Mouse (Mus musculus): ENCODE measurements at regions not wholly inside any gene's neighbourhood (a gene's known extent, or its start where the extent isn't known, plus 50 kb on each side); places are given as distances from the start of the nearest gene placed in this dataset.
"Not testable (repeated sequence)": the region's sequence is repeated elsewhere in the genome, so short reads cannot be mapped to it uniquely, and the experiment has no call there.

DNA sequence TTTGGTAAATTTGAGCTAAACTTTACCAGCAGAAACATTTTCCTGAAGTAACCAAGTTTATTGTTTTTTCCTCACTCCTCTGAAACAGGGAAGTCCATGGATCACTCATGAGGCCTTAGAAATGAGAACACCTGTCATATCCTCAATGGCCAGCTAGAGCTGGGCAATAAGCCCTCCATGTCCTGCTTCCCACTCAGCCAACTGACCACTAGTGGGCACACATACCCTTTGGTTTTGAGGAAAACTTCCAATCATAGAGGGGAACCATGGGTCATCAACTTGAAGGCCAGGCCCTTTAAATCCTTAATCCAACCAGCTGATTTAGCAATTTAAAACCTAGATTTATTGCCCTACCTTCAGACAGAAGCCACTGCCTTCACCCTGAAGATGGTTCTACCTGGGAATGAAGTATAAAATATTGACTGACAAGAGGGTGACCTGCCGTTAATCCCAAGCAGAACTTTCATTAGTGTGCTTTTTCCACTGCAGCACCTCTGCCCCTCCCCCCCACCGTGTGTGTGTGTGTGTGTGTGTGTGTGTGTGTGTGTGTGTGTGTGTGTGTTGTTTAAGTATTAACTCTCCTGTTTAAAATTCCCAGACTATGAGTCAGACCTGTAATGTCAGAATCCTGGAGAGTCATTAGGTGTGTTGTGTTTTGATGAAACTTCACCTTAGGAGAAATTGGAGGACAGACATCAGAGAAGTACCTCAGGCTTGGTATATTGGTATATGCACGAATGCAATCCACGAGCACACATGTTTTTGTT lies 312.3 kb downstream of the Hdgfl1 start:
- DNase-seq (ENCODE audit: low spot score in 2 of 2): no peak

DNA sequence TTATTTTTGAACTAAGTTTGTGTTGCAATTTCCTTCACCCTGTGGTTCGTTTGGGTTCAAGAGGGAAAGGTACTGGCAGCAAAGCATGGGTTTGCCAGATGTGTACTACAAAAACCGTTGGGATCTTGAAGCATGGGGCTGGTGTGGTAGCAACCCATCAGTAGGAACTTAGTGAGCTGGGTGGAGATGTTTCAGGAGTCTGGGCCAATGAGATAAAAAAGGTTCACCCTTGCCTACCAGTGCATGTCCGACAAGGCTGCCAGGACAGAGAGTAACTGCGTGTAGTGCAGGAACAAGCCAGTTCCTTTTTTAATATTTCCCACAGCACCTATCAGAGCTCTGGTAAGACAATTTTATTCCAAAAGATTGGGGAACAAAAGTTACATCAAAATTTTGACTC lies 343.3 kb downstream of the Hdgfl1 start:
- DNase-seq (ENCODE audit: low spot score in 2 of 2): no peak

DNA sequence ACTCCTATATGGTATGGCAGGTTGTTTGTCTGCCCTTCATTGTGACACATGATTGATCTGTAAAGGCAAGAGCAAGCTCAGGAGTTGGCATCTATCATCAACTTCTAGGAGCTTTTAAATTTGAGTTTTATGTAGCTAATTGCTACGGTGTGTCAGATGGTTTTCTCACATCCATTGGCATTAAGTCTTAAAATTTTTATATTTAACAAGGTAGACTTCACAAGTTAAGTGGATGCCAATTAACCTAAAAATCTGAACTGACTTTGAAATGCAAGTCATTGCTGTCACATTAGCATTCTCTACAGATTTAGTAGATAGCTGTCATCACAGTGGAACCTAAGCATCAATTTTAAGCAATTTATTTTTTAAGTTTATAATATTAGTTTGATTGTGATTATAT lies 345.5 kb downstream of the Hdgfl1 start:
- DNase-seq (ENCODE audit: low spot score in 2 of 2): no peak

DNA sequence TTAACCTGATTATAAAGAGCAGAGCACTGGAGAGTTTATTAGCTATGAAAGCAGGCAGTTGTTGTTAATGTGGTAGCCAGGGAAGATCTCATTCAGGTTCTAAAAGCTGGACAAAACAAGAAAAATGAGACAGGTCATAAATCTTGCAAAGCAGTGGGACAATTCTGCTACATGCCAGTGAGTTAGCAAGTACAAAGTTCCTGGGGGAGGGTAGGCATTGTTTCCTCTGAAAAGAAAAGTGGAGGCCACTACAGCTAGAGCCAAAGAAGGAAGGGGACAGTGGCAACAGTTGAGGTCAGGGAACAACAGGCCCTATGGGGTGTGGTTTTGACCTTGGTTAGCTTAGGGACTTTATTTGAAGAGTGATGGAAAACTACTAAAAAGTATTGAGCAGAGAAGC lies 364.2 kb downstream of the Hdgfl1 start:
- no peak for DNase-seq (ENCODE audit: low spot score in 2 of 2)

DNA sequence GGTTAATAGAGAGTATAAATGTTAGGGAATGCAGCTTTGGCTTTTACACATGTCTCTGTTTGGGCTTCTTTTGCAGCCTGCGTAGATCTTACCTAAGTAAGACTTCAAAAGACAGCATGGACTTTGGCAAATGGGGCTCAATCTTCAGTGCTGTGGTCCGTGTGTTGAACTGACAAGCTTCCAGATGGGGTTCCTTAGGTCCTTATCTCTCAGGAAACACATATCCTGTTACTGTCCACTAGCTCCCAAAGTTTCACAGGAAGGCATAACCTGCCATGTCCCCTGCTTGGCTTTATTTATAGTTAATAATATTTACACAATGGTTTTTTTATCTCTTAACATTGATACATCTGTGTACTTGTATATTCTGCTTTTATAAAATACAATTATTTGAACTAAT lies 365.3 kb downstream of the Hdgfl1 start:
- DNase-seq (ENCODE audit: low spot score in 2 of 2): no peak

DNA sequence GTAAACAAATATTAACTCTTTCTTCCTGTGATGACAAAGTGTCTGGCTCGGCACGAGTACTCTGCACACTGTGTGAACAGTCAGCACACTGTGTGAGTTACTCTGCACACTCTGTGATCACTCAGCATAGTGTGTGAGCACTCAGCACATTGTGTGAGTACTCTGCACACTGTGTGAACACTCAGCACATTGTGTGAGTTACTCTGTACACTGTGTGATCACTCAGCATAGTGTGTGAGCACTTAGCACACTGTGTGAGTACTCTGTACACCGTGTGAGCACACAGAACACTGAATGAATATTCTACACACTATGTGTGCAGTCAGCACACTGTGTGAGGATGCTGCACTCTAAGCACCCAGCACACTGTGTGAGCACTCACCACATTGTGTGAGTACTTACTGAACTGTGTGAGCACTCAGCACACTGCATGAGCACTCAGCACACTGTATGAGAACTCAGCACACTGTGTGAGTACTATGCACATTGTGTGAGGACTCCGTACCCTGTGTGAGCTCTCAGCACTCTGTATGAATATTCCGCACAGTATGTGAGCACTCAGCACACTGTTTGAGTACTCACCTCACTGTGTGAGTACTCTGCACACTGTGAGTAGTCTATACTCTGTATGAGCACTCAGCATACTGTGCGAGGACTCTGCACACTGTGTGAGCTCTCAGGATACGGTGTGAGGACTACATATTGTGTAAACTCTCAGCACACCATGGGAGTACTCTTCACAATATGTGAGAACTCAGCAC lies 381.9 kb downstream of the Hdgfl1 start:
- DNase-seq (ENCODE audit: low spot score in 2 of 2): no peak

DNA sequence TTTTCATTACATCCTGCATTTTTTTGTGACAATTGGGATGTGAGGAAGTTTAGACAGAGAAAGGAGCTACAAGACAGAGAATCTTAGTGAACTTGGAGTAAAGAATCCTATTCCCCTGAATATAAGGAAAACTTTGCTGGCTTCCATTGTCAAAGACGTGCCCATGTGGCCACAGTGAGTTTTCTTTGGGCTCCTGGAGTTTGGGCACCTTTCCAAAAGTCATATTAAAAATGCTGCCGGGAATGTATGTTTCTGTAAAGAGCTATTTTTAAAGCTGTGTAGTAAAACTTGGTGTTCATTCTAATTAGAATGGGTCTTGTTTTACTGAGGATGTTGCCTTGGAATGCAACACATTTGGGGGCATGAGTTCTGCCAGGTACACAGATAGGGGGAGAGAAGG lies 387.3 kb downstream of the Hdgfl1 start:
- no peak for DNase-seq (ENCODE audit: low spot score in 2 of 2)

DNA sequence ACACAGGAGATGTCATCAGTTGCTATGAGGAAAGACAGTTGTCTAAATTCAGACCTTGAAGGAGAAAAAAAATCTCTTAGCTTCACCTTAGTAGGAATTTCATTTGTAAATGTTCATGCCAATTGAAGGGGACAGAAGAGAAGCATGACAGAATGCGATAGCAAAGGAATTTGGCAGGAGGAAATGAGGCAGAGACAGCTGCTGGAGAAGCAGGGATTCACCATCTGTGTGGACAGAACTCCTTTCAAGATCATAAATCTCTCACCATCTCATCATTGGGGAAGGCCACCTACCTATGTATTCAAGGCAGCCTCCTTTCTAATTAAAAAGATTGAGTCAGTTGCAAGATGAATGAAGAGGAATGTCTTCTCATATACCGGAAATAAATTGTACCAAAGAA lies 387.8 kb downstream of the Hdgfl1 start:
- DNase-seq (ENCODE audit: low spot score in 2 of 2): no peak

DNA sequence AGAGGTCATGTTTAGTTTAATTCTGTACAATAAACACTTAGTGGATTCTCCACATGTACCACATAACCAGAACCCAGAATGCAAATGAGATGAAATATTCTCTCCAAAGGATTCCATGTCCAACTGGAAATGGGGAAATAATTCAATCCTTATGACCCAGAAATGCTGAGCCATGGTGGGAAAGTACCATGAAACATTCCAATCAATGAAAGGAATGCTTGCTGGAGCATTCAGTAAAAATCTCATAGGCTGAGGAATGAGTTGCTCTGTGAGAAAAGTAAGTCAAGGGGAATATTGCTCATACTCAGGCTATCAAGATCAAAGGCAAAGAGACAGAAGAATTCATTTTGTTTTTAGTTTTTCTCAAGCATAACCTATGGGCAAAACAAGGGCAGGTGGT lies 394.4 kb downstream of the Hdgfl1 start:
- DNase-seq (ENCODE audit: low spot score in 2 of 2): no peak

DNA sequence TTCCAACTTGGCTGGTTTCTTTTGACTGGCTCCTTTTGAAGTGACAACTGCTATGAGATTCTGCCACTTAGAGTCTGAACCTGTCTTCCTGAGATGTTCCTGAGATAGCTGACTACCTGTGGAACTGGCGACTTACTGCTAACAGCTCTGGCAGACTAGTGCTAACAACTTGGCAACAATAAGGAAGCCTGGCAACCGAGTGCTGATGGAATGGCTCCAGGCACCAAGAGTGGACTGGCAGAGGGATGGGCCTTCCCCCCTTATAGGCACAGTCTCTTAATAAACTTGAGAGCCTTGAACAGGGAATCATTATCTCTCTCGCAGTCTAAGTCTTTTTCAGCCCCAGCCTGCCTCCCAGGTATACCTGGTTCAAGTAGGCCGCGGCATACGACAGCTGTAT lies 404.1 kb downstream of the Hdgfl1 start:
- not testable (repeated sequence) for DNase-seq (ENCODE audit: low spot score in 2 of 2)

DNA sequence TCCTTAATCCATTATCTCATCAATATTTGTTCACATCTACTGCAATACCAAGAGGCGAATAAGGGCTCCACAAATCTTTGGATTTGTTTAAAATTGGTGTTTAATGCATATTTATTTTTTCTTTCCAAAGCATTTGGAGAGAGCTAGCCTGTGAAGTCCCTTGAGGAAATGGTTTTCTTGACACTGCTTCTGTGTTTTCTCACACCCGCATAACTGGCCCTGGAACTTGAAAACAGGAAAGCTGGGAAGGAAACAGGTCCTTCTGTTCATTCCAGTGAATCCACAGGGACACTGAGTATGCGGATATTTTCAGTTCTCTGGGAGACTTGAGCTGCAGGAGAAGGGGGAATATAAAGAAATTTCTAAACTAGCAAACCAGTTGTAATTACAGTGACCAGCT lies 413.6 kb downstream of the Hdgfl1 start:
- DNase-seq (ENCODE audit: low spot score in 2 of 2): no peak

DNA sequence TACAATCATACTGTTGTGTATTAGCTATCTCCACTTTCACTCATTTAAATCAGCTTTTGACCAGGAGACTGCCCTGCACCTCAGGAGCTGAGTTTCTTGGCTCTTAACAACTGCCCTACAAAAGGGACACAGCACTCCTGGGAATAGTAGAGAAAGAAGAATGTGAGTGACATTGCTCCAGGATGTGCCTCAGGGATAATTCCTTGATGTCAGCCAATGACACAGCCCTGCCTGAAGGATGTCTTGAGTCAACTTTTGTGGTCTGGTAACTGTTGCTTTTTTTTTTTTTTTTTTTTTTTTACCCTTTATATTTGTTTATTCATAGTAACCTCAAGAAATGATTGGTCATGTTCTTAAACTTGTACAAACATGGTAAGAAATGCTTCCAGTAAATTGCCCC lies 415.5 kb downstream of the Hdgfl1 start:
- DNase-seq (ENCODE audit: low spot score in 2 of 2): no peak

DNA sequence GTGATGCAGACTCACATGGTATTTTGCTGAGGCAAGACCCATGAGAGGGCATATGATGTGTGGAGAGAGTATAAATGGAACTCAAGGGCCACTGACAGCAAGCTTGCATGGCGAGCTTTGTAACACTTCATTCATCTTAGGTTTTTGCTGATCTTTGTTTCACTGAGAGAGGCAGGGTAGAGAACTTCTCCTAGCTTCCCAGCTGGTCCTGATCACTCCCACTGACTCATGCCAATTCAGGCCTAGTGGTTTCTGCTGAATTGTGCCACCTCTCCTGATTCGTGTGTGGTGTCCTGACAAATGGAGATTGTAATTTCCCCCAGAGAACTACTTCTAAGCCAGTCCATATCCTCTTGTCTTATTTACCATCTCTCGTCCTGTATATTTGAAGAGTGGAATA lies 419.5 kb downstream of the Hdgfl1 start:
- DNase-seq (ENCODE audit: low spot score in 2 of 2): no peak

DNA sequence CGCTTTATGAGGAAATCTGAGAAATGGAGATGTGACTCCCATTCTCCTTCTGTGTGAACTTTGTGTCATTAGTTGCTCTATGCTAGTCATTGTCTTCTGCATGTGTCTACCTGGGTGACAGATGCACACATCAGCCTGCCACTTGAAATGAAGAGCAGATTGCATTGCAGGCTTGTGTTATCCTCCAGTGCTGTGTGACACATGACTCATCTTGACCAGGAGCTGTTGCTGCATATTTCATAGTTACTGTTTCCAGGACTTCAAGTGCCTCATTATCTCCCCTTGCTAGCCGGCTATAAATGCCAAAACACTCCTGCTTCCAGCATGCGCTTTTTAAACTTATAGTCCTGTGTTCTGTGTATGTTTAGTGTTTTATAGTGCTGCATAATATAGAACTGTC lies 431.2 kb downstream of the Hdgfl1 start:
- no peak for DNase-seq (ENCODE audit: low spot score in 2 of 2)

DNA sequence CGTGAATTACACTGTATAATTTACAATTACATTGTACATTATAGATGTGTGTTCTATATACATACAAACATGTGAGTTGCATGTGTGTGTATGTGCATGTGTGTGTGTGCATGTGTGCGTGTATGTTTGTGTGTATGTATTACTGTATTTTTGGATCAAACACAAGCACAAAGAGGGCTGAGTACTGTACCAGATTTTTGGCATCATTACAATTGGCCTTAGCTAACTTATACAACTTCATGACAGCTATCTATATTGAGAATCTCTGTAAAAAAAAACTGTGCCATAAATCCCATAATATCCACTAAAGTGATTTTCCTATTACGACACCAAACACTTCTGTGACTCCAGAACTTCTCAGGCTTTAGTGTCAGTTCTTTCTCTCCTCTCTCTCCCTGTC lies 444.9 kb downstream of the Hdgfl1 start:
- no peak for DNase-seq (ENCODE audit: low spot score in 2 of 2)

DNA sequence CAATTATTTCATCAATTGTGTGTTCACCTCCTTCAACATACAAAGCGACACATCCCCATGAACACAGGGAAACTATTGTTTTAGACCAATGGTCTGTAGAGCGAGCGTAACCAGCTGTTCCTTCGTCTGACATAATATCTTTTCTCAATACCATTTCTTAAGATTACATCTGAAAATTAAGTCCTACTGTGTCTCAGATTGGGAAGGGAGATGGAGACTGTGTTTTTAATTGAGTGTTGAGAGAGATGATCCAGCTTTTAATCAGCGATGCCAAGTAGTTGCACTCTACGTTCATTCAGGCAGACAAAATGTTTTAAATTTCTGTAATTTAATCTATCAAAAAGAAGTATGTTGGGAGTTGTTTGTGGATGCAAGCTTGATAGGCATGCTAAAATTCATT lies 445.3 kb downstream of the Hdgfl1 start:
- no peak for DNase-seq (ENCODE audit: low spot score in 2 of 2)

DNA sequence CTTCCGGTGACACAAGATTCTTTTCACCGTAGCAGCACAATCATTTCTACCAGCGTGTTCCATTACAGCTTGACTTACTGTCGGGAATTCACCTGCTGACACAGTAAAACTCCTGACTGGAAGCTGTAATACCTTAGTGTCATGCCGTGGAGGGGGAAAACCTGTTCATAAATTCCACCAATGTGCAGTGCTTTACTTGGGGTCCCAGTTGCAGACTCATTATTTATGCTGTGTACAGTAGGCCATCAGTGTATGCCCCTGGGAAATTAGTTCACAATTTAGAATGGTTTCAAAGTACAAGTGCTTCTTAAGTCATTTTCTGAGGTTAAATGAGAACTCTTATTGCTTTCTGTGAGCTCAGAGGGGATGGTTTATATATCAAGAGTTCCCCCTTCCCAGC lies 451.4 kb downstream of the Hdgfl1 start:
- DNase-seq (ENCODE audit: low spot score in 2 of 2): no peak

DNA sequence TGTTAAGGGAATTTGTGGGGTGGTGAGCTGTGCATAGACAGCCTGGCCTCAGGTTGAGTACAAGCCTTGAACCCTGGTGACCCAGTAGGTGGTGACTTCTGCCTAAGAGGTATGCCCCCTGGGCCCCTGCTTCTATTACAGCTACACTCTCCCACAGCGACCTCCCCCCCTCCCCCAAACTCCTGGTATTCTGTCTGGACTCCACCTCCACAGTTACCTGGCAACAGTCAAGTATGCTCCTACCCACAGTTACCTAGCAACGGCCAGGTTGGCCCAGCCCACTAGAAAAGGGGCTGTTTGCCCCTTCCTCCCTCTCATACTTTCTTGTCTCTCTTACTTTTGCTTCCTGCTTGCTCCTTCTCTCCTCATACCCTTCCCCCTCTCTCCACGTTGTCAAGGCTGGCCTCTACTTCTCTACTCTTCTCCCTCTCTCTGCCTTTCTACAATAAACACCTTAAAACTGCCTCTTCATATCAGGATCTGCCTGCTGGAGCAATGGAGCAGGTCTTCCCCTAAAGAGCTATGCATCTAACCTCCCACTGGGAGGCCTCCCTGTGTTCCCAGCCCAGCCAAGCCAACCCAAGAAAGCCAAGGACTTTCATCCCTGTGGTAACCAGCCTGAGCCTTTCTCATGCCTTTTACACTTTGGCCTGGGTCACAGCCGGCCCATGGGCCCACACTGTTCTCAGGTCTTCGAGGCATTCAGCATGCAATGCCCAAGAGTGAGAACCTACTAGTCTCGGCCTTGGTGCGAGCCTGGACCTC lies 457.5 kb downstream of the Hdgfl1 start:
- DNase-seq (ENCODE audit: low spot score in 2 of 2): no peak

DNA sequence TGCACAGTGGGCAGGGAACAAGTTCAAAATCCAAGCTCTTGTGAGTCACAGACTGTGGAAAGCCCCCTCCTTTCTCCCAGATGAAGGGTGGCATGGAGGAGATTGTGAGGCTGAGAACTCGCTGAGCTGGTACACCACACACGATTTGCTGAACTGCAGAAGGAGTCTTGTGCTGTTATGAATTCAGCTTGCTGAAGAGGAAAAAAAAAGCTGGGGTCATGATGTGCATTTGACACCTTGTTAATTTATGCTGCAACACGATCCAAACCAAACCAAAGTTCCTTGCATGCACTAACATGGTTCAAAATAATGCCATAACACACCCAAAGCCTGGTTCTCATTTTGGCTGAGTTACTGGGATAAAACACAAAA lies 485.9 kb downstream of the Hdgfl1 start:
- no peak for DNase-seq (ENCODE audit: low spot score in 2 of 2)

DNA sequence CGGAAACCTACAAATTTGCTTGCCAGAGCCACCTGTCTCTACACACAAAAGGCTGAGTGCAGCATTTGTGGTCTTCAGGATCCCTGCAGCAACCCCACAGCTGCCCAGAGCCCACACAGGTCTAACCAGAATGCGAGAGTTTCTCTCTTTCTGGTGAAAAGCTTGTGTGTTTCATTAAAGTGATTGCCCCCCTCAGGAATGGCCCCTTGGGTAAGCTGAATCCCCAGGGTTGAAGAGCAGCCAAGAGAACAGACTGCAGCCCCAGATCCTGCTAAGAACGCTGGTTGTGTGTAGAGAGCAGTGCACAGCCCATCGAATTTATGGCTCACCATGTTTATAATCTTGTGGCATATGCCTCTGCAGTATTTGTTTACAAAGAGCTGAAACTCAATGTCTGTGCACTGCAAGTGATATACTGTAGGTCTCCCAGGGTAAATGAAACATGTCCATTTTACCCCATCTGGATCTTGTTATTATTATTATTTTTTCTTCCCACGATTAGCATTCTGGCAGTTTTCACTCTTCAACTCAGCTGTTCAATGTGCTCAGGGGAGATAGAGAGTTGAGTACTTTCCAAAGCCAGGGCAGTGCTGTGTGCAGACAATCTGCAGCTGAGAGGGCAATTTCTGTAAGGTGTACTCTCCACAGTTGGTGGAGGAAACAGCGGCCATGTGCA lies 486.4 kb downstream of the Hdgfl1 start:
- DNase-seq (ENCODE audit: low spot score in 2 of 2): no peak

DNA sequence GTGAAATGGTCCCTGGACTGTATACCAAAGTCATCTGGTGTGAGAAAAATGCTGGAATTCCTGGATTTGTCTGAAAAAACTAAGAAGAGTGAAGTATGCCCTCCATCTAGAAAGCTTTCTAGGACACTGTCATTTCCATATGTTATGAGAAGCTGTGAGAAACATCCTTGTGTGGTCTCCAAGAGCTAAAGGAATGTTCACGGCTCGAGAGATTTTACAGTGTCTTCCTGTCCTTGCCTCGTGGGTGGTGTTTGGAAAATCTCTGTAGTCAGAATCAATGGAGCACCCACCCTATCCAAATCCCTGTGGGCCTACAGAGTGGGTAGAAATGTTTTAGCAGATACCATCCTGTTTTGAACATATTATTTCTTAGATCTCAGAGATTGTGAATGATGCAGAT lies 487.7 kb downstream of the Hdgfl1 start:
- no peak for DNase-seq (ENCODE audit: low spot score in 2 of 2)

DNA sequence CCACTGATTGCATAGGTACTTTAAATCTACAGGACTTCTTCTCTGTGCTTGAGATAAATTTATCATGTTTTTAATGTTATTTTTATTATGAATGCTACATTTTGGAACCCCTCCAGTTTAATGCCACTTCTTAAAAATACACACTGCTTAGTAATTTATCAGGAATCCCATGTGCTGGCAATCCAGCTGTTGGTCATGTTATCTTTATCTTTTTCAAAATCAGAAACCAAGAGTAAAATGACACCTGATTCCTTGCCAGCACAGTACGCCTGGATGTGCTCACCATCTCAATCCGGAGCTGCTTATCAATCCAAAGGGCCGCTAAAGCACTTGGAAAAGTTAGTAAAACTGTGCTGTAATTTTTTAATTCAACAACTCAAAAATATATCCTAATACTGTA lies 497.1 kb downstream of the Hdgfl1 start:
- DNase-seq (ENCODE audit: low spot score in 2 of 2): no peak

Measured in frontal cortex, postnatal 10 days (tissue).